Mouse (Mus musculus) lung, postnatal 0 days (tissue): ENCODE measurements around the gene Plxnb3.

Experiments
- CTCF ChIP-seq: IDR thresholded peaks from 2 replicates; pipeline ENCODE4 v1.5.1; 2016; ENCODE audit warnings: antibody characterized with exemption, mild to moderate bottlenecking
- EP300 ChIP-seq: IDR thresholded peaks from 2 replicates; pipeline ENCODE4 v1.6.1; 2016; ENCODE audit warnings: antibody characterized with exemption, mild to moderate bottlenecking, control low read depth

DNA sequence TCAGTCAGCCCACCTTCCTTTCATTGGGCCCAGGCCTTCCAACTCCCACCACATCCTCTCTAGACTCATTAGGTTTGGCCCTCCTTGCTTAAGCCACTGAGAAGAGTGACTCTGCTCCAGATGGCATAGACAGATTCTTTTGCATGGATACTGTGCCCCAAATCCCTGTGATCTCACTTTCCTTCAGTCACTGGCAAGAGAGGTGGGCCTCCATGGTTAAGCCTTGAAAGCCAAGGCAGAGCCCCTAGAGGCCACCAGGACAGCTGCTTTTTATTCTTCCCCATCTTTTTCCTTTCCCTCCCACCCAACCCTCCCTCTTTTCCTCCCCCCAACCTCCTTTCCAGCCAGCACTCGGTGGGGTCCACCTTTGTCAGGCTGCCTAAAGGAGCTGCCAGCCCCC lies 36.6 kb downstream of the Plxnb3 start:
- TF ChIP-seq CTCF (no peak), EP300 (no peak)
